Mouse (Mus musculus) adrenal gland, adult (tissue): ENCODE measurements around the gene H3f3b.
"Not testable (repeated sequence)": the region's sequence is repeated elsewhere in the genome, so short reads cannot be mapped to it uniquely, and the experiment has no call there.

Experiments used
- DNase-seq, 2 experiments: peaks; one replicate each; pipeline ENCODE4 v3.0.0; 2022 to 2023; ENCODE audit warnings: low spot score in 1 of 2; ENCODE audit not compliant: inconsistent age in 2 of 2

H3f3b gene

DNA sequence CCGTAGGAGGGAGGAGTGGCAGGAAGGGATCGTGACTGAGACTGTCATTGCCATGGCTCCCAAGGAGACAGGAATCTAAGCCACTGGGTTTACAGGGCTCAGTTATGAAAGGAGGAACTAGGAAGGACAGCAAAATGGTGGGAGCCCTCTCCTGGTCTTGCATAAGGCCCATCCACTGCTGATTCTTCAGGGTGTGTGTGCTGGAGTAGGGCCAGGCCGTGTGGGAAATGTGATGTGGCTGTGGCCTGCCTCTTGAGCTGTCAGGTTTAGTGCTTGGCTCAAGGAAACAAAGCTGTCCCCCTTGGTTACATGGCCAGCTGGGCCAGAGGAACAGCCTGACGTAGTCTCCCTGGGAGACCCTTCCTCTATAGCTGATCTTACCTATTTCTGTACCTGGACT is 22.4 kb upstream of the H3f3b start:
- DNase-seq: no peak

DNA sequence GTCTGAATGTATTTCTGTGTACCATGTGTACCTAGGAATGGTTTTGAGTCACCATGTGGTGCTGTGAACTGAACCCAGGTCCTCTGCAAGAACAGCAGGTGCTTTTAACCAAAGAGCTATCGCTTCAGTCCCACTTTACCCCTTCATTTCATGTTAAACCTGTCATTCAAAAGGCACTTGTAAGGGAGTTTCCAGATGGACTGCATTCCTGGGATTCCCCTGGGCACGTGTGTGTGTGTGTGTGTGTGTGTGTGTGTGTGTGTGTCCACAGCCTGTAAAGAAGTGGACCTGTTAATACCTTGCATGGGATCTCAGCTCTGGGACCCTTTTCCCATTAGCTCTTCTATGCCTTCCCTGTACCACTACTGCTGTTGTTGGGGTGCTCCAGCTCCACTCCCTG is 21.8 kb upstream of the H3f3b start:
- DNase-seq: no peak

DNA sequence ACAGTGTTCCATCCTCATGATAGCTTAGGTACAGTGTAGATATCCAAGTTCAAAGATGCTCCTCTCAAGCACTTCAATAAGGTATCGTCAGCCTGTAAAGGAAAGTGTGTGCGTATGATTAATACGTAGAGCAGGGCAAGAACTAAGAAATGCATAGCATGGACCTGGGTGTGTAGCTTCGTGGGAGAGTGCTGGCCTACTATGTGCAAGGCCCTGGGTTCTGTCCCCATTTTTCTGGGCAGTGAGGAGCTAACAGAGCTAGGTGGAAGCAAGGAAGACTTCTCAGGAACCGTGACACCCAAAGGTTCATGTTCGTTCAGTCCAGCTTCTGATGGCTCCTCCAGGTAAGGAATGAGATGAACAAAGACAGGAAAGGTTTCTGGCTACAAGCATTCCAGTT is 17.4 kb upstream of the H3f3b start:
- no peak for DNase-seq

DNA sequence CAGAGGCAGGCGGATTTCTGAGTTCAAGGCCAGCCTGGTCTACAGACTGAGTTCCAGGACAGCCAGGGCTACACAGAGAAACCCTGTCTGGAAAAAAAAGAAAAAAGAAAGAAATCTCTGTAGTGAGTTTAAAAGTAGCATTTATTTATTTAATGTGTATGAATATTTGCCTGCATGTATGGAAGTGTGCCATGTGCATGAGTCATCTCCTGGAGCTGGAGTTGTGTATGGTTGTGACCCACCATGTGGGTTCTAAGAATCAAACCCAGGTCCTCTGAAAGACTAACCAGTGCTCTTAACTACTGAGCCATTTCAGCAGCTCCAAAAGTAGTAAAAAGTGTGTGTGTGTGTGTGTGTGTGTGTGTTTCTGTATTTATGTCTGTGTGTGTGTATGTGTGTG is 15.5 kb upstream of the H3f3b start:
- DNase-seq: no peak

DNA sequence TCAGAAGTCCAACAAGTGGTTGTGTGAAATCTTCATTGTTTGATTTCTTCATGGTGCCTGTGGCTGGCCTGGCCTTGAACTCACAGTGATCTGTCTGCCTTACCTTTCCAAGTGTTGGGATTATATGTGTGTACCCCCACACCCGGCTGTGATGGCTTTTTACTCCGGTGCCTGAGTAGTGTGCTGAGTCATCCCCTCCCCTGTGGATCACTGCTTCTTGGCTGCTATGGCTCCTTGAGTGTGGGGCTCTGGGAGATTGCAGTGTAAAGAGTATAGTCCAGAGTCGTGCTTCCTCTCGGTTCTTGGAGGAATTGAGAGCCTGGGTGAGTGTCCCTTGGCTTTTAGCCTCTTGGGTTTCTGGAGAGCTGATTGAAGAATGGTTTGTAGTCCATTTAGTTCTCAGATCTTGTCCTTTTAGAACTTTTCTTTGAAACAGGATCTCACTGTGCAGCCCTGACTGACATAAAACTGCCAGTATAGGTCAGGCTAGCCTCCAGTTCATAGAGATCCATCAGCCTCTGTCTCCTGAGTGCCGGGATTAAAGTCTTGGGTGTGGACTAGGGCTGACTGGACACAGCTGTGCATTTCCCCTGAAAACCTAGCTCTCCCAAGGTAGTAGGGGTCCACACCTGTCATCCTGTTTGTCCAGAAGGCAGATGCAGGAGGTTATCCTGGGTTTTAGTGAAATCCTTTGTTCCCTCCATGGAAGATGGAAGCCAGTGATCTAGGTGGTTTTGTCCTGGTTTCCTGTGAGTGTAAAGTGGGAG is 14.8 kb upstream of the H3f3b start:
- DNase-seq: peak in 1 of 2 experiments; percentile 52

DNA sequence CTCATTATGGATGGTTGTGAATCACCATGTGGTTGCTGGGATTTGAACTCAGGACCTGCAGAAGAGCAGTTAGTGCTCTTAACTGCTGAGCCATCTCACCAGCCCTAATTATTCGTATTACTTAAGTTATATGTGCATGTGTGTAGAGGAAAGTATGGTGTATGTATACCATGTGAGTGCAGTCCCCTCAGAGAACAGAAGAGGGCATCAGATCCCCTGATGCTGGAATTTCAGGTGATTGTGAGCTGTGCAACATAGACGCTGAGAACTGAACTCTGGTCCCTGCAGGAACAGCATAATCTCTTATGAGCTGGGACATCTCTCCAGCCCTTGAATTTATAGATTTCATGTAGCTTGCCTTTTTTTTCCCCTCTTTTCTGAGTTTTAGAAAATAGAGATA is 14.1 kb upstream of the H3f3b start:
- no peak for DNase-seq

DNA sequence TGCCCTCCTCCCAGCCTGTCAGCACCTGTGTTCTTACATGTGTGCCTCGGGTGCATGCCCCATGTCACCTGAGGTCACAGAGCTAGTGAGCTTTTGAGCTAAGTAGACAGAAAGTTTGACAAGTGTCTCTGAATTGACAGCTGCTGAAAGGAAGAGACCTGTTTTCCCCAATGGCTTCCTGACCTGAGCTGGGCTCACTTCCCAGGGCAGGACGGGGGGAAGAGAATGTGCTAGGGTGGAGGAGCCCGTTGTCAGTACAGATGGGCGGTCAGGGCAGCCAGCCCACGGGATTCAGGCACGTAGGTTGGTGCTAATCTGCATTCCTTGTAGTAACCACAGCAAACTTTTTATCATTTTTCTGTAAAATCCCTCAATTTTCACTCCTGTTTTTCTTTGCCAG is 12.8 kb upstream of the H3f3b start:
- no peak for DNase-seq

DNA sequence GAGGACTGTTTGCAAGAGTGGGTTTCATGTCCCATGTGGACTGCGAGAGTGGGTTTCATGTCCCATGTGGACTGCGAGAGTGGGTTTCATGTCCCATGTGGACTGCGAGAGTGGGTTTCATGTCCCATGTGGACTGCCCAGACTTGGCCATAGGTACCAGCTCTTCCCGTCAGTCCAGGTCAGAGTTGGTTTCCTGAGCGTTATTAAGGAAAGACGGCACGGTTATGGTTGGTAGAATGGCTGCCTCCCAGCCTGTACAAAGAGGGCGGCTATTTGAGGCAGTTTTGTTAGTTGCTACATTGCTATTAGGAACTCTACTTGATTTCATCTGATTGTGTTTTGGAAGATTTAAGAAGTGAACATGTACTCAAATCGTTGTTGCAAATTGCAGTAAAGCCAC is 10.1 kb upstream of the H3f3b start:
- DNase-seq: no peak

DNA sequence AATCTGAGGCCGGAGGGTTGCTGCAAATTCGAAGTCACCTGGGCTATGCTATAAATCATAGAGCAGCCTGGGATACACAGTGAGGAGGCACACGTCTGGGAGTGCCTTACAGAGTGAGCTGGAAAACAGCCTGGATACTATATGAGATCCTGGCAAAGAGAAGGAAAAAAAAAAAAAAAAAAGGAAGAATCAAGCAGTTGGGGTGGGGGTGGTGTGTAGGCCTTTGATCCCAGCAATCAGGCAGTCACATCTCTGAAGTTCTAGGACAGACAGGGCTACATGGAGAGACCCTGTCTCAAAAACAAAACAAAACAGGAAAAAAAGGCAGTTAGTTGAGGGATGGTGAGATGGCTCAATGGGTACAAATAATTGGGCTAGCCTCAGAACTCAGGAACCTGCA is 8.9 kb upstream of the H3f3b start:
- no peak for DNase-seq

DNA sequence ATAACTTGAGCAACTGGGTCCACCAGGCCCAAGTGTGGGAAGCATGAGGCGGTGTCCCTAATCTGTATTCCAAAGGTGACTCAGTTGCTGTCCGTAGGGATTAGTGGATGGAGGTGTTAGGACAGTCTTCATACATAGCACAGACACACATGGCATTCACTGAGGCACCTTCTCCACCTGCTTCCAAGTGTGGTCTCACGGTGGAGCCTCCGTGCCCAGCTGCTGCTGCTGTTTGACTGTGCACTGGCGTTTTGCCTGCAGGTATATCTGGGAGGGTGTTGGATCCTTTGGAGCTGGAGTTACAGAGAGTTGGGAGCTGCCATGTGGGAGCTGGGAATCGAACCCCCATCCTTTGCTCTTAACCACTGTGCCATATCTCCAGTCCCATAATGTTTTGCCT is 6.8 kb upstream of the H3f3b start:
- peak in 1 of 2 experiments; percentile 16 for DNase-seq

DNA sequence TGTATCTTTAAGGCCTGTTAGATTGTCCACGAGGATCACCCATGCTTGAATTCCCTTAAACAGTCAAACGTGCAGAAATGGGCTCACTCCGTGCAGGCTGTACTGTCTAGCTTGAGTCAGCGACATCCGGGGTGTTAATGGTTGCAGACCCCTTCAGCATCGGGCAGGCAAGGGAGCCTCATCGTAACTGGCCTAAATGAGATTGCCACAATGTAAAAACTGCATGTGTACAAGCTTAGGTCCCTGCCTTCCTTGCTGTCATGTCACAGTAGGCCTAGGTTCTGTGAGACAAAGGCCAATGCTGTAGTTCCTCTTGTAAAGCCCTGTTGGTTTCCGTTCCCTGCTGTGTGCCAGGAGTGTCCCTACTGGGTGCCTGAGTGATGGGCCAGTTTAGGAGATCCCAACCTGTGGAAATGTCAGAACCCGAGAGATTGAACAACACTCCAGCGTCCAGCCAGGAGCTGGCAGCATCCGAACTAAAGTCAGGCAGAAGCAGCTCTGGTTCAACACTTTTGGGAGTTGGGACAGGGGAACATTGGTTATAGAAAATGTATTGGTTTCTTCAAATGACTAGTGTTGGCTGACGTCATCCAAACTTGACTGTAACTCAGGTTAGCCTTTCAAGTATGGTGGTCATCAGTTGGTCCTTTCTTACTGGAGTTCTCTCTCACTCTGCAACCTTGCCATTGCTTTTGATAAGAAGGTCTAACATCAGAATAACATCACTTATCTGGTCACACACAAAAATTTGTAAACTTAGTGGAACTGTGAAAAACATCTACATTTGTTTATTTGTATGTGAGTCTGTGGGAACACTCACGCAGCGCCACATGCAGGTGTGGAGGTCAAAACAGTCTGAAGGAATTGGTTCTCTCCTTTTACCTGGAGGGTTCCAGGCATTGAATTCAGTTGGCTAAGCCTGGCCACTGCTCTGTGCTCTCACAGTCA is 3.4 kb upstream of the H3f3b start:
- DNase-seq: no peak

DNA sequence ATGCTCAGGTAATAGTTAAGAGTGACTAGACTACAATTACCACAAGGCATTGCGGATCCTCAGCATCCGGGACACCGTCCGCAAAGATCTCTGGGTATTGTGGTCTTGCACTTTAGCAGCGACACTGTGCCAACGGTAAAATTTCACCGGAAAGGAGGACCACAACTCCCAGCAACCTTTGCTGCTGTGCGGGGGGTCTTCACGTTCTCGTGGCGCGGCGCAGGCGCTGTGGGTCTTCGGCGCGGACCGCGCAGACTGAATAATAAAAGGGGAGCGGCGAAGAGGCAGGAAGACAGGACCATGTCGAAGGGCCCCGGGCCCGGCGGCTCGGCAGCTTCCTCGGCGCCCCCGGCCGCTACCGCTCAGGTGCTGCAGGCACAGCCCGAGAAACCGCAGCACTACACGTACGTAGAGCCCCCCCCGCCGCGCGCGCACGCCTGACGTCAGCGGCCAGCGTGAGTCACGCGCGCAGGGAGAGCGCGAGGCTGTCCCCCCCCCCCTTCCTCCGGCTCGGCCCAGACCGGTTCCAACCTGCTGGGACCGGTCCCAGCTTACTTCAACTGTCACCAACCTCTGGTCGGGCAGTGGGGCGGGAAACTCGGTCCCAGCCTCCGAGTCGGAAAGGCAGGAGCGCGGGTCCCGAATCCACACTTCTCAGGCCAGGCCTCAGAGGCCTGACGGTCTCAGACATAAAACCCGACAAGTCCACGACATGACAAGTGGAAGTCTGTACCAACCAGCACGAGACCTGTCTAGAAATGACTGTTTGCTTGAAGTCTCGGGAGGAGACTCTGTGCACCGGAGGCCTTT is 2.5 kb upstream of the H3f3b start, which contains the start of gene Unk:
Gene Unk, plus strand, starts transcription at position 235 of the 810 bp plus-strand sequence.
- DNase-seq: peak; percentile 98 to 99

DNA sequence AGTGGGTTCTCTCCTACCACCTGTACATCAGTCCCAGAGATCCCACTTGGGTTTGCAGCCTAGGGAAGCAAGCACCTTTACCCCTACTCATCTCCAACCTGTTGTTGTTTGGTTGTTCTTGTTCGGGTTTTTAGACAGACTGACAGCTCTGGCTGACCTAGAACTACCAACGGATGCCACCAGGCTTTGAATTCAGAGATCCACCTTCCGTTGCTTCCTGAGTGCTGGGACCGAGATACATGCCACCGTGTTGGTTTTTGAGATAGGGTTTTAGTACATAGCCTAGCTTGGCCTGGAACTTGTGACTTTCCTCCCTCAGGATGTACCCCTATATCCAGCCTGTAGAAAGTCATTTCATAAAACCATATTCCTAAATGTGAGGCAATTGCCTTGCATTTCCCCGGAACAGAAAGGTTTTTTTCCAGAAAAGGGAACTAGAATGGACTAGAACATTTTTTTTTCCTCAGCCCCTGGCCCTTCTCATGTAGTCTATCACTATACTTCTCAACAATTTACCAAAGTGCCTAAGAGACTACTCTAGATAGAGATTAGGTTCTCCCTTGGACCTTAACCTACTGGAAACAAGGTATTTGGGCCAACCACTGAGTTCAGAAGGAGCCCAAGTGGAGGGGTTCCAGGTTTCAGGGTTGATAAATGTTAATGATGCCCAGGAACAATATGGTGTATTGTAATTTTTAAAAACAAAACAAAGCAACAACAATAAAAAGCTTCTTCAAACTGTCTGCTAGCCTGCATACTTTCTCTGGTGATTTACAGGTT is 1.5 kb upstream of the H3f3b start:
- peak in 1 of 2 experiments; percentile 53 for DNase-seq

DNA sequence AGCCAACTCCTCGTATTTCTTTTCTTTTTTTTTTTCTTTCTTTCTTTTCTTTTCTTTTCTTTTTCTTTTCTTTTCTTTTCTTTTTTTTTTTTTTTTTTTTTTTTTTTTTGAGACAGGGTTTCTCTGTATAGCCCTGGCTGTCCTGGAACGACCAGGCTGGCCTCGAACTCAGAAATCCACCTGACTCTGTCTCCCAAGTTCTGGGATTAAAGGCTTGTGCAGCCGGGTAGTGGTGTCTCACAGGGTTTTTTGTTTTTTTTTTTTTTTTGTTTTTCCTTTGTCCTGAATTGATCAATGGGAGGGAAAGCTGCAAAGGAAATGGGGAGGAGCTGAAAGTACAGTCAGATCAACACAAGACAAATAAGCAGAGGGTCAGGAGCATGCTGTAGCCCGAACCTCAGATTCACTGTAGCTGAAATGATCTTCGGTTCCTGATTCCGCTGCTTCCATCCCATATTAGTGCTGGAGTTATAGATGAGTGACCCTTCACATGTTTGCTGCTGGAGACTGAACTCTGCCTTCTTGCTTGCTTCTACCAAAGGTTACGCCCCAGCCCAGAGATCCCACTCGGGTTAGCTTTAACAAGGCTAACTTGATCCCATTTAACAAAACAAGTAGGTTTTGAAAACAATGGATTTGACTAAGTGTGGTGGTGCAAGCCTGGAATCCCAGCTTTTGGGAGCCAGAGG is 559 bp upstream of the H3f3b start:
- DNase-seq: peak in 1 of 2 experiments; percentile 41

DNA sequence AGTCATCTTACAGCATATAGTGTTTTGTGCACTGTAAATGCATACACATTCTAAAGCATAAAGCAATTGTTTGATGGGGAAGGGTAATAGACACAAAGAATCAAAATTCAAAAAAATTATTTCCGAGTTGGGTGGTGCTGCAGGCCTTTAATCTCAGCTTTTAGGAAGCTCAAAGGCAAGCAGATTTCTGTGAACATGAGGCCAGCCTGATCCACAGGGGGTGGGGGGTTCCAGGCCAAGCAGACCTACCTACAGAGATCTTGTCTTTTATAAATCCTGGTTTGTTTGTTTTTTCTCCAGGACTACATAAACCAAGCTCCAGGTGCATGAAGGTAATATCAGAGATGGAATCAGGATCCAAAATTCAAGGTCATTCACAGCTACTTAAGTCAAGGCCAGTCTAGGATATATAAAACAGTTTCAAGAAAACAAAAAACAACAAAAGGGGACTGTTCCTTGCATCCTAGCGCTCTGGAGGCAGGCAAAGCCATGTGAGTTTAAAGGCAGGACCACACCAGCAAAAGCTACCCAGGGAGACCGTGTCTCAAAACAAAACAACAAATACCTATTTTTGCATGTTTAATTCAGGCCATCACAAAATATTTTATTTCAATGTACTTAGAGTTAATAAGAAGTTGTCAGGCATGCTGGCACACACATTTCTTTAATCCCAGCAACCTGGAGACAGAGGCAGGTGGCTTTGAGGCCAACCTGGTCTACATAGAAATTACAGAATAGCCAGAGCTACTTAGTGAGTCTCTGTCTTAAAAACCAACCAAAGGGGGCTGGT is 2.5 kb downstream of the H3f3b start:
- DNase-seq: no peak

DNA sequence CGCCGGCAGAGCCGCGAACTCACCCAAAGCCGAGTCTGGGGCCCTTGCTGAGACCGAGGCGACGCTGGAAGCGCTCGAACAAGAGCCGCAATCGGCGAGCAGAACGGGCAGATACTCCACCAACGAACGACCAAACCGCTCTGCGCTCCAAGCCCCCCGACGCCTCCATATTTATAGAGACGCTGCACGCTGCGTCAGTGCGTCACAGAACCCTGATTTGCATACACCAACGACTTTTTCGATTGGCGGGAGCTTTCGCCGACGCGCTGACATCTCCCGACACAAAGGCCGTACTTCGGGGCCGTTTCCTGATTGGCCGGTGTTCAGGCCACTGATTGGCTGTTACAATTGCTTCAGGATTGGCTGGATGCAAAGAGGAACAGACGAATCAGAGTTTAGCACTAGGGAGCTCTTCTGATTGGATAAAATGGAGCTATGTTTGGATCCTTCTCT is 3.4 kb downstream of the H3f3b start:
- peak; percentile 98 for DNase-seq

DNA sequence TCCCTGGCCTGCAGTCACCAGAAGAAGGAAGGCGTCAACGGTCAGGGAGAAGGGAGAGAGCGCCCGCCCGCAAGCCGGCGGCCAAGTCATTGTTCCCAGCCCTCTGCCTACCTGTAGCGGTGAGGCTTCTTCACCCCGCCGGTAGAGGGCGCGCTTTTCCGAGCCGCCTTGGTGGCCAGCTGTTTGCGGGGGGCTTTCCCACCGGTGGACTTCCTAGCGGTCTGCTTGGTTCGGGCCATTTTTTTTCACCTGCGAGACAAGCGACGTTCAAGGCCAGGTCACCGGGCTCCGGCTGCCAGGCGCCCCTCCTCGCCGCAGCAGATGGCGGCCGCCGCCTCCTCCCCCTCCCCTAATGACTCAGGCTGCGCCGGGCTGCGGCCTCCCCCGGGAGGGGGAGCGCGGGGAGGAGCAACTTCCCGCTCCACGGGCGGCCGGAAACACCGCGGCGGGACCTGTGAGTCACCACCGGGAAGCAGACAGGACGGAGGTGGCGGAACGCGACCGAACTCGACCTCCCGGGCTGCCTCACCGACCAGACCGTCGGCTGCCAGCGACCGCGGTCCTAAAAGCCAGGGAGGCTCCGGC is 3.9 kb downstream of the H3f3b start:
- DNase-seq: peak; percentile 94 to 97

DNA sequence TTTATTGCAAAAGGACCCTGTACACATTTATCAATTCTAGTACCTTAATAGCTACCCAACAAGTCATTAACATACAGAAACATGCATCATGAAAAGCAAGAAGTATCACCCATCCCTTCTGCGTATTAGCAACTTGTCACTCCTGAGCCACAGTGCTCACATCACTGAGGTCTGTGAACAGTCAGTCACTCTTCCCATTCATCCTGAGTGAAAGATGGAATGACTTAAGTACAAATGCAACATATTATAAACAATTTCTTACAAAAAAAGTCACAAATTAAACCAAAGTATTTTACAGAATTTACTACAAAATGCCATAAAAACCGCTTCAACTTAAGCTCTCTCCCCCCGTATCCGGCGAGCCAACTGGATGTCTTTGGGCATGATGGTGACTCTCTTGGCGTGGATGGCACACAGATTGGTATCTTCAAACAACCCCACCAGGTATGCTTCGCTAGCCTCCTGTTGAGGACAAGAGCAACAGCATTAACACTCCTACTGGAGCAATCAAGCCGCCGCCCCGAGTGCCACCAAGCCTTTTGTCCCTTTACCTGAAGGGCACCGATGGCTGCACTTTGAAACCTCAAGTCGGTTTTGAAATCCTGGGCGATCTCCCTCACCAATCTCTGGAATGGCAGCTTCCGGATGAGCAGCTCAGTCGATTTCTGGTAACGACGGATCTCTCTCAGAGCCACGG is 4.5 kb downstream of the H3f3b start:
- DNase-seq: not testable (repeated sequence)
